Mouse (Mus musculus): ENCODE measurements at regions not wholly inside any gene's neighbourhood (a gene's known extent, or its start where the extent isn't known, plus 50 kb on each side); places are given as distances from the start of the nearest gene placed in this dataset.

DNA sequence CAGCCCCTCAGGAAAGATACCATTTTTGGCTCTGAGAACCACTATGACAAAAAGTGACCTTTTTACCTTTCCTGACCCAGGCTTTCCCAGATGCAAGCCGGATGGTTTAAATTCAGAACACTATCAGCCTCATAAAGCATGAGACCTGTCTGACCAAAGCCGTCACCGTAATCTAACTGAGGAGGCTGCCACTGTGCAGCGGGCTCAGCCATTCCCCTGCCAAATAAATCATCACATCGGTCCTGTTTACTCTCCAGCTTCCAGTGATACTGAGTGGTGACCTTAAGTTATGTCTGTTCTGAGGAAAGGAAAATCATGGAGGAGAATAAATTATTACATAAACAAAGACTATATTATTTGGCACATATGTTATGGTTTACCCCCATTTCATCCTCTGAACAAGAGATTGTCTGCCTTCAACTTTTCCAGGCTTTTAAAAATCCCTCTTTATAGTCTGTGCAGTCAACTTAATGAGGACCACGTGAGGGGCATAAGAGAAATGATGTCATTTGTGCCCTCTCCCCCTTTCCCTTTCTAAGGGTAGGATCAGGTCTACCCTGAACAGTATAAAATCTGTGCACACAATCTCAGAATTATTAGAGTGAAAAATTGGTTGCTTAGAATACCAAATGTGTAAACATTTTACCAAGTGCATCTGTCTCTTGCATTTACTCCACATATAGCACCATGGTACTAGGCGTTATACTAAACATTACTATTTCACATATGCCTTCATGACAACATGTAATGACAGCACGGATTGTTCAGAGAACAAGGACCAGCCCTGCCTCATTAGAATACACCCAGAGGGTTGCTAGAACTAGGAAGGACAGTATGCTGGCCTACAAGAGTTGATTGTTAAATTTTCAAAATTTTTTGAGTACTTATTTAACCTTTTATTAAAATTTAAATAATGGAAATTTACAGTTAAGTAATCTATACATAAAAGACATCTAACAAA lies 401.9 kb upstream of the Xrcc4 start:
- DNase-seq = no peak

- no peak for DNase-seq
Measured at GRCm38 (mm10) chr13:90480484-90480883, 391.1 kb upstream of the Xrcc4 start.

DNA sequence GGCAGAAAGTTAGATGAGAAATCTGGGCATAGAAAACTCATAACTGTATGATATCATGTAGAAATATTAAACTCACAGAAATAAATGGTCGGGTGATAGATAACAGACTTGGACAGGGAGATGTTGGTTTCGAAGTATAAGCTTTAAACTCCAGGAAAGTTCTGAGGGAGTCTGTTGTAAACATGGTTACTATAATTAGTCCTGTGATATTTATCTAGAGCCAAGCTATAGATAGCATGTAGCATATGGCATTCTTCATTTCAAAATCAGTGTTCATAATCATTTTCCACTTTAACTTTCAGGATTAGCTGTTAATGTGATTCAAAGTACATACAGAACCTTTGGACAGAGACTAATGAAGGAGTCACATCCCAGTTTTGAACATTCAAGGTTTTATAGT lies 387.5 kb upstream of the Xrcc4 start:
- no peak for DNase-seq

DNA sequence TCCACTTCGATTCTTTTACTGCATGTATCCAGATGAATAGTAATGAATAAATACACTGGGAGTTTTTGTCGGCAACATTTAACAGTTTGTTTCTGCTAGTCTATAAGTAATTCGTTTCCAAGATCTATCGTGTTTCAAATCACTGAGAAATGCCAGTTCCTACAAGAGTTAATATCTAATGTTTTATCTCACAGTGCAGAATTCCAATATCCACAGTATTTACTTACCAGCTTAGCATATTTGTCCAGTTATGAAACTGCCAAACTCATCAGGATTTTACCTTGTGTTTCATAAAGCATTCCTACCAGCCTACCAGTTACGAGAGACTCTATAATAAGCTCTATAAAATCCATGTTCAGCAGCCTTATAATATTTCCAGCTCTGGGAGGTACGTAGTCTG lies 385.1 kb upstream of the Xrcc4 start:
- no peak for DNase-seq

DNA sequence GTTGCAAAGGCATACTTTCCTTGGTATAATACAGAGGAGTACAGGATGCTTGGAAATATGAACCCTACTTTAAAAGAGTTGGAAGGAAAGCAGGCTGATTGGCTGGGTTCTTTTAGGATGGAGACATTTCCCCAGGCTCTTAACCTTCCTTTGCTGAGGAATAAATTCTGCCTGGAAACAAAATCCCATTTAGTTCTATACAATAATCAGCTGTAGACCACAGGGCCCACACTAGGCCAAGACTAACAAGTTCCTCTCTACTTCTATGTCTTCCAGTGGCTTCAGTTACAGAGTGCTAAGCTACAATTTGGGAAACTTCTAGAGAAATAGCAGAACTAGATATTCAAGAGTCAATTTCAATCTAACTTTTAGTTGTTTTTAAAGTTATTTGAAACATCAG lies 384.6 kb upstream of the Xrcc4 start:
- no peak for DNase-seq

- DNase-seq = no peak
Measured at GRCm38 (mm10) chr13:90473041-90473825, 383.8 kb upstream of the Xrcc4 start.

DNA sequence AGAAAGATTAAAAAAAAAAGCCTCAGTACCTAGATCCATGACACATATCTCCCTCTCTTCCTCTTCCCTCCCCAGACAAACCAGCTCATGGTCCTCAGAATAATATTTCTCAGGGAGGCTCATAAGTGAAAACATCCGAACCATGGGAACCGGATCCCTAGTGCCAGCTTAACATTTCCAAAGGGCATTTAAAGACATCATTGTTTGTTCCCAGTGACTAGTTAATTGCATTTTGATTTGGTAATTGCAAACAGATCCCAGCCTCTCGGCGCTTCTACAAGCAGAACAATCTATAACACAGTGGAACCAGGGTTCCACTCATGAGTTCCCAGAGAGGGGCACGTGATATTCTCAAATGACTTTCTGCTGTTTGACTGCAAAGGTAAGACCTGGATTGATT lies 376.7 kb upstream of the Xrcc4 start:
- no peak for DNase-seq

GRCm38 (mm10) chr13:90464051-90464450 lies 374.6 kb upstream of the Xrcc4 start:
- no peak for DNase-seq

DNA sequence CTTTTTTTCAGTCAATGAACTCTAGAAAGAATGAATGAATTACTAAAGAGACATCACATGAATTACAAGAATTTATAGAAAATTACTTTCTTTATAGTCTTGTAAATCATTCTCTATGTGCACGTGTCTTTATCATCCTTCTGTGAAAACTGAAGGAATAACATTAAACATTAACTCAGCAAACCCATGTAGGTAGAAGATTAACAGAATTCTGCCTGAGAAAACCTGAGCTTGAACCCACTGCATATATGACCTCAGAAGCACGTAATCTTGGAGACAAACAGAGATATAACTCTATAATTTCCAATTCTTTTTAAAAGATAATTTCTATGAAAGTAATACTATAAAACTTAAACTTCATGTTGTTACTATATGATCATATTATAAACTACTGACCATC lies 374.0 kb upstream of the Xrcc4 start:
- DNase-seq = no peak

DNA sequence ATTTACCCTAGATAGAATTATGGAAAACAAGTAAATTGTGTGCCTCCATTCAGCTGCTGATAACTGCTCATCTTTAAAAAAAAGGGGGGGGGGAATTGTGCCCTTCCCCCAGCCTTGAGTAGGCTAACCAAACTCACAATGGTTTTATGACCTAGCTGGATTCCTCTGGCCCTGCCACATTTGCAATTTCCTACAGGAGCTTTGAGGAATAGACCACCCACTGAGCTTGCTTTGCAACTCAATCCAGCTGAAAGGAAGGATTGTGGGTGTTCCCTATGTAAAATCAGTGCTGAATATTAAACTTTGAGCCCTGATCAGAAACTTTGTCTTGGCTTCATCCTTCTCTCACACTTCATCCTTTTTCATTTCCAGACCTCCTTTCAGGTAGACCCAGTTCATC lies 365.2 kb upstream of the Xrcc4 start:
- no peak for DNase-seq

DNA sequence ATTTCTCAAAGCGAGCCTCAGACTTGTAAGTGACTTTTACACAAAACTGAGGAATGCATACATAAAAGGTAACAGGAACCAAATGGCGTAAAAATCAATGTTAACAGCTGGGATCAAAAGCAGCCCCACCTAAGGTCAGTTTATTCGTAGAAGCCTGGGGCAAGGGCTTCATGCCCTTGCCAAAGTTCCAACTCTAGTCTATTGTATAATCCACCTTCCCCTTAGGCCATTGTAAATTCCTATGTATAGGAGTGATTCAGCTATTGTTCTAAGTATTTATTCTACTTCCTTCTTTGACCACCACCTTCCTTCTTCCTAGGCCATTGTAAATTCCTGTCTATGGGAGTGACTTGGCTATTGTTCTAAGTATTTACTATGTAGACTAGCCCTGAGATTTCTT lies 337.5 kb upstream of the Xrcc4 start:
- no peak for DNase-seq

- DNase-seq = no peak
Measured at GRCm38 (mm10) chr13:90425379-90425778, 336.0 kb upstream of the Xrcc4 start.

- peak in 1 of 2 experiments; percentile 2 for DNase-seq
Measured at GRCm38 (mm10) chr13:90424541-90424940, 335.1 kb upstream of the Xrcc4 start.

GRCm38 (mm10) chr13:90420966-90421365 lies 331.6 kb upstream of the Xrcc4 start:
- no peak for DNase-seq

DNA sequence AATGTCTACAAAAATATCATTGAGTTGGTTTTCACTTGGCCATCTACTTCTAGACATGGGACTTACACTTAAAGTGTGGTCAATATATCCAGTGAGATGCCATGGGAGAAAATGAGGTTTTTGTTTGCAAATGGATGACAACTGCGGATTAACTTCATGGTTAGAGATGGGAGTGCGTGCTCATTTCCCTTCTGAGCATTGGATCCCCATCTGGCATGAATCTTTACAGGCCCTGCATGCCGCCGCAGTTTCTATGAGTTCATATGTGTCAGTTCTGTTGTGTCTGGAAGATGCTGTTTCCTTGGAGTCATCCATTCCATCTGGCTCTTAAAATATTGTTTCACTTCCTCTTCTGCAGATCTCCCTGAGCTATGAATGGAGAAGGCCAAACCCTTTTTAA lies 315.0 kb upstream of the Xrcc4 start:
- no peak for DNase-seq

DNA sequence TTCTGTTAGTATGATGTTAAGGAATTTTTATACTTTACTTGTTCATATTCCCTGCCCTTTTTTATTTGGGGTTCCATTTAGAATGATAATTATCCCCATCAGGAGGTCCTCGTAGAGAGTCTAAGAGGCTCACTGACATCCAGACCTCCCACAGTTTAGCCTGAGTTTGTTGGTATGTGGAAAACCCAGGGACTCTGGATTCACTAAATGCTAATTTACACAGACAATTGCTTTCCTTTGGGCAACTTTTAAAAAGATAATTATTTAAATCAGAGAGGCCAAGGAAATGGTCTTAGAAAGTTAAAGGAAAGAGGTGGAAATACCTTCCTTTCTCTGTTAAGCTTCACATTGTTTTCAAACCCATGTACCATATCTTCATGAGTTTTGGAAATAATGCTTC lies 312.7 kb upstream of the Xrcc4 start:
- no peak for DNase-seq

DNA sequence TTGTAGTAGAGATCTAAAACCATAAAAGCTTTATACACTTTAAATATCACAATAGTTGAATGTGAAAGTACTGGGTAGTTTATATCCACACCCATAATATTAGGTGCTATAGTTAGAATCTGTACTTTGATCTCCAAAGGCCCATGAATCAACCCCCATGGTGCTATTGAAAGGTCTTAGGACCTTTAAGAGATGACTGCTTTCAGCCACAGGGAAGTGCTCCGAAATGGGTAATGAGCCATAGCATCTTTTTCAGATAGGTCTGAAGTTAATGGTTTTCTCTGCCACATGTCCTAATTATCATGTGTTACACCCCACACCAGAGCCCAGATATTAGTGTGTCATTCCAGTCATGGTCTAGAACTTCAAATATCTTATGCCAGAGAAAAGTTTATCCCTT lies 312.1 kb upstream of the Xrcc4 start:
- DNase-seq = no peak

GRCm38 (mm10) chr13:90395274-90396023 lies 306.0 kb upstream of the Xrcc4 start:
- DNase-seq = peak in 1 of 2 experiments; percentile 2

DNA sequence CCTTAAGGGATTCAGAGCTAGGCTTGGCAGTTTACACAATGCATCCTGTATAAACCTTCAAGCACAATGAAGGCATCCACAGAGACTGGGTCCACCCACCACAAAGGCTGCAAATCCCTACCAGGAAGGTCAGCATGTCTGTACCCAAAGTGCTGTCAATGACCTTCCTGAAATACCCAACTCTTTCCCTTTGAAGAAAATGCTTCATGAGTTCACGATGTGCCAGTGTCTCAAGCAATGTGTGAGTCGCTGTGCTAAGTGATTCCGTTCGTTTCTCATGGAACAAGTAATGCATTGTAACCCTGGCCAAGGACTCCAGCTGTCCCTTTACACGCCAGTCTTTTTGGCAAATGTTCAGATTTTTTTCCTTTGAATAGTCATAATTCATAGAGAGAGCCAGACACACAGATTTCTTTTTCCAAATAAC lies 305.4 kb upstream of the Xrcc4 start:
- DNase-seq = peak; percentile 5 to 30

DNA sequence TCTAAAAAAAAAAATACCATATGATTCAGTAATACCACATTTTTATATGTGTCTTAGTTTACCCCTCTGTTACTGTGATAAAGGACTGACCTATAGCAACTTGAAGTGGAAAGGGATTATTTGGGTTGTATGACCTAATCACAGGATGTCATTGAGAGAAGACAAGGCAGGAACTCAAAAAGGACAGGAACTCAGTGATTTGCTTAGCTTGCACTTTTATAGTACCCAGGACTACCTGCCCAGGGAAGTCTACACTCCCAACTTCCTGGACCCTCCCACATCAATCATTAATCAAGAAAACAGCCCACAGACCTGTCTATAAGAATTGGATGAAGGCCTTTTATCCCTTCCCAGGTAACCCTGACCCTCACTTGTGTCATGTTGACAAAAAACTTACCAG lies 303.0 kb upstream of the Xrcc4 start:
- no peak for DNase-seq

DNA sequence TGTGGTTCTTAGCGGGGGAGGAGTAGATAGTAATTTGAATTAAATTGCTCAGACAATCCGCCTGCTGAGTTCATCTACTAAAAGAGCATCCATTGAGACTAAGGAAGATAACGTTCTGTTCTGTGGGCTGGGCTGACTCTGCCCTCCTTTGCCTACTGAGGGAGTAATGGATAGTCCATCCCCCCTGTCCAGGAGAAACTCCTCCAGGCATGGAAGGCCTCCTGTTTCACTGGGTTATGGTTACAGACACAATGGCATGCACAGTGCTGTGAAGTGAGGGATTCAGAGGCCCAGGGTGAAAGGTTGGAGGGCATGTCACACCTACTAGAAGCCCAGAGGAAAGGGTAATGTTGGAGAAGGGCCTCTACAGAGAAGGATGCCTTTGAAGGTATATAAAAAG lies 287.2 kb upstream of the Xrcc4 start:
- no peak for DNase-seq

DNA sequence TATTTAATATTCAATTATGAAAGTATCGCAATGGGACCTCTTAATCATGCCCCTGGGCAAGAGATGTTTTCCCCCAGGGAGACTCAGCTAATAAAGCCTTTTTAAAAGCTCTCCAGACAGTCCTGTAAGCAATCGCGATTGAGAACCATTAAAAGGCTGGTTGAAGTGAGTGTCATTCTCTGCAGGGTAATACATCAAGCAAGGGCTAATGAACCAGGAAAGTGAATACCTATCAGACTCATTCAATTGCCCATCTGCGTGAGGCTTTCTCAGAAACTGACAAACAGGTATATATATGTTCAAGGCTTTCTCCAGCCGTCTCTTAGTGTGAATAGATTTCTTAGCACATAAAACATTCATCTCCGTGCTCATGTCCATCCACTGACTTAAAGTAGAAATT lies 286.8 kb upstream of the Xrcc4 start:
- no peak for DNase-seq

Data from cerebellum, postnatal 14 days (tissue).